Mouse (Mus musculus): ENCODE results near the gene Lat2. TPM values are rescaled to one million over a fixed set of nuclear protein-coding genes. Genes with fewer than 3 reads are reported as not detected.

Lat2 gene
- total RNA-seq, 1 experiment: 3.6 TPM

GRCm38 (mm10) chr5:134560450-134561171 is 54.2 kb downstream of the Lat2 start:
- Histone ChIP-seq H3K36me3 (ENCODE audit: control insufficient read depth, insufficient read depth, low read length, poor library complexity, severe bottlenecking) (no peaks in the 10 kb centered on the region), H3K4me3 (ENCODE audit: insufficient read depth in 1 of 2, low read depth in 1 of 2, low read length in 2 of 2, poor library complexity in 1 of 2, severe bottlenecking in 1 of 2) (peak overlapping the region in 1 of 2 experiments; percentile 49; a peak in 2 of 4 replicates), H3K9ac (ENCODE audit: insufficient read depth, low read depth, low read length, poor library complexity, severe bottlenecking) (no peak overlapping the region), H3K27ac (ENCODE audit: insufficient read depth, low read depth, low read length, poor library complexity, severe bottlenecking) (no peak overlapping the region), H3K4me1 (ENCODE audit: control insufficient read depth in 2 of 2, insufficient read depth in 2 of 2, low read length in 2 of 2, poor library complexity in 1 of 2) (peaks cover 7 to 8% of the 10 kb centered on the region in 2 experiments; a peak in 2 of 4 replicates), H3K9me3 (ENCODE audit: control insufficient read depth, insufficient read depth, low read depth, low read length) (no peaks in the 10 kb centered on the region)
- TF ChIP-seq ZNF384 (IDR thresholded peaks at IDR 0.05; ENCODE audit: low read depth, low read length): no peak
- no peak for DNase-seq (ENCODE audit: low read depth, low spot score)
- in situ Hi-C loops (cut with MboI; ENCODE audit: low sequenced_read_pairs in 2 of 2, unreplicated experiment in 2 of 2): no loop called here

GRCm38 (mm10) chr5:134560071-134560449 is 54.8 kb downstream of the Lat2 start, which contains the start of gene Syna:
Syna (minus strand) TSS chr5:134560171.
- H3K36me3 ChIP-seq (ENCODE audit: control insufficient read depth, insufficient read depth, low read length, poor library complexity, severe bottlenecking): no peaks in the 10 kb centered on the region
- H3K4me1 ChIP-seq (ENCODE audit: control insufficient read depth in 2 of 2, insufficient read depth in 2 of 2, low read length in 2 of 2, poor library complexity in 1 of 2): peaks cover 7 to 11% of the 10 kb centered on the region in 2 experiments; a peak in 2 of 4 replicates
- no peak within 1 kb of the TSS for H3K9ac ChIP-seq (ENCODE audit: insufficient read depth, low read depth, low read length, poor library complexity, severe bottlenecking)
- no peaks in the 10 kb centered on the region for H3K9me3 ChIP-seq (ENCODE audit: control insufficient read depth, insufficient read depth, low read depth, low read length)
- in situ Hi-C loops (cut with MboI; ENCODE audit: low sequenced_read_pairs in 2 of 2, unreplicated experiment in 2 of 2): no loop called here
- no peak for DNase-seq (ENCODE audit: low read depth, low spot score)
- H3K27ac ChIP-seq (ENCODE audit: insufficient read depth, low read depth, low read length, poor library complexity, severe bottlenecking): no peak within 1 kb of the TSS
- peak within 1 kb of the TSS in 1 of 2 experiments; percentile 49; a peak in 2 of 4 replicates for H3K4me3 ChIP-seq (ENCODE audit: insufficient read depth in 1 of 2, low read depth in 1 of 2, low read length in 2 of 2, poor library complexity in 1 of 2, severe bottlenecking in 1 of 2)
- TF ChIP-seq ZC3H11A (IDR thresholded peaks at IDR 0.05; ENCODE audit: borderline replicate concordance, low read depth, low read length) (no peak), HCFC1 (IDR thresholded peaks at IDR 0.05; ENCODE audit: borderline replicate concordance, insufficient read depth, low read length) (no peak)

- Histone ChIP-seq H3K9ac (ENCODE audit: insufficient read depth, low read depth, low read length, poor library complexity, severe bottlenecking) (no peak overlapping the region), H3K9me3 (ENCODE audit: control insufficient read depth, insufficient read depth, low read depth, low read length) (no peaks in the 10 kb centered on the region), H3K4me3 (ENCODE audit: insufficient read depth in 1 of 2, low read depth in 1 of 2, low read length in 2 of 2, poor library complexity in 1 of 2, severe bottlenecking in 1 of 2) (no peak overlapping the region), H3K36me3 (ENCODE audit: control insufficient read depth, insufficient read depth, low read length, poor library complexity, severe bottlenecking) (no peaks in the 10 kb centered on the region), H3K27ac (ENCODE audit: insufficient read depth, low read depth, low read length, poor library complexity, severe bottlenecking) (no peak overlapping the region), H3K4me1 (ENCODE audit: control insufficient read depth in 2 of 2, insufficient read depth in 2 of 2, low read length in 2 of 2, poor library complexity in 1 of 2) (peaks cover 11 to 25% of the 10 kb centered on the region in 2 experiments; a peak in 3 of 4 replicates)
- in situ Hi-C loops (cut with MboI; ENCODE audit: low sequenced_read_pairs in 2 of 2, unreplicated experiment in 2 of 2): no loop called here
- no peak for TF ChIP-seq CHD2 (IDR thresholded peaks at IDR 0.05; ENCODE audit: low read depth, low read length)
- TF ChIP-seq MAFK (IDR thresholded peaks at IDR 0.05; ENCODE audit: insufficient read depth, low read depth, low read length): no peak
- TF ChIP-seq HCFC1 (IDR thresholded peaks at IDR 0.05; ENCODE audit: borderline replicate concordance, insufficient read depth, low read length): no peak
- TF ChIP-seq ZC3H11A (IDR thresholded peaks at IDR 0.05; ENCODE audit: borderline replicate concordance, low read depth, low read length): no peak
- no peak for TF ChIP-seq ZNF384 (IDR thresholded peaks at IDR 0.05; ENCODE audit: low read depth, low read length)
- no peak for DNase-seq (ENCODE audit: low read depth, low spot score)
Observed at GRCm38 (mm10) chr5:134555463-134556164, 59.2 kb downstream of the Lat2 start.

GRCm38 (mm10) chr5:134553951-134554546 is 60.8 kb downstream of the Lat2 start:
- no peak overlapping the region for H3K9ac ChIP-seq (ENCODE audit: insufficient read depth, low read depth, low read length, poor library complexity, severe bottlenecking)
- H3K4me3 ChIP-seq (ENCODE audit: insufficient read depth in 1 of 2, low read depth in 1 of 2, low read length in 2 of 2, poor library complexity in 1 of 2, severe bottlenecking in 1 of 2): no peak overlapping the region
- H3K27ac ChIP-seq (ENCODE audit: insufficient read depth, low read depth, low read length, poor library complexity, severe bottlenecking): no peak overlapping the region
- no peak for DNase-seq (ENCODE audit: low read depth, low spot score)
- H3K9me3 ChIP-seq (ENCODE audit: control insufficient read depth, insufficient read depth, low read depth, low read length): no peaks in the 10 kb centered on the region
- no peaks in the 10 kb centered on the region for H3K36me3 ChIP-seq (ENCODE audit: control insufficient read depth, insufficient read depth, low read length, poor library complexity, severe bottlenecking)
- TF ChIP-seq ZNF384 (IDR thresholded peaks at IDR 0.05; ENCODE audit: low read depth, low read length) (no peak), ZC3H11A (IDR thresholded peaks at IDR 0.05; ENCODE audit: borderline replicate concordance, low read depth, low read length) (no peak), MAFK (IDR thresholded peaks at IDR 0.05; ENCODE audit: insufficient read depth, low read depth, low read length) (no peak), HCFC1 (IDR thresholded peaks at IDR 0.05; ENCODE audit: borderline replicate concordance, insufficient read depth, low read length) (no peak), CHD2 (IDR thresholded peaks at IDR 0.05; ENCODE audit: low read depth, low read length) (no peak)
- peaks cover 10 to 25% of the 10 kb centered on the region in 2 experiments; a peak in 3 of 4 replicates for H3K4me1 ChIP-seq (ENCODE audit: control insufficient read depth in 2 of 2, insufficient read depth in 2 of 2, low read length in 2 of 2, poor library complexity in 1 of 2)
- in situ Hi-C loops (cut with MboI; ENCODE audit: low sequenced_read_pairs in 2 of 2, unreplicated experiment in 2 of 2): no loop called here

Data from ES-E14 (cell line).